In the genomic region with DNA sequence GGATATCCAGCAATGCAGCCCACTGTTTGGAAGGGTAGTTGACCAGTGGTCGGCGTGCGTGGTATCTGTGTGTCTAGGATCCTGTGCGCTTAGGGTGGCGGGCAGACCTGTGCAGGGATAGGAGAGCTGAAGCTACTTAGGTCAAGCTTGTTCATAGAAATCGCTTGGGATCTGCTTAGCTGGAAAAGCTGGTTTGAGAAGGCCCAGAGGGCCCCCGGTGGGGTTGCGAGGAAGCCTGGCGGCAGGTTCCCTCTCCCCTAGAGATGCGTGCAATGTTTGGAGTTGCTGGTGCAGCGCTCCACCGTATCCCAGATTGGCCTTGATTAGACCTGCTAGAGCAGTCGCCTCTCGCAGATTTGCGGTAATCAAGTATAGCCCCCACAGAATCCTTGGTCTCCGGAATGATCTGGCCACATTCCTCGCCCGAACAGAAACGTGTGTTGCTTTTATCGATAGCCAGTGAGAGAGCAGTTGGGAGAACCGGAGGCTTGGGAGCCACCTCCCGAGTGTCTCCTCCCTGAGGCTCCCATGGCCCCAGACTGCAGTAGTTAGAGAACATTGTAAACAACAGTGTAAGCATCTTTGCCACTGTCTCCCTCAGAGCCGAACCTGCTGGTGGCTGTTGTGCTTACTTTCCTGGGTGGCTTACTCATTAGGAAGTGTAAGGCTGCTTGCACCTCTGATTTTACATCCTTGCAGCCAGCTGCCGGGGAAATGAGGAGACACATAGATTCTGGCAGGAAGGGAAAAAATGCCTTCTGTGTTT, we compare ENCODE assay signal across 8 mouse cellular contexts. TPM values are rescaled to one million over a fixed set of nuclear protein-coding genes. Genes with fewer than 3 reads are reported as not detected.
DNase-seq lines count a peak whose midpoint lies in the region; ATAC-seq and TF ChIP-seq lines count a peak whose summit lies in the region.

No protein-coding gene starts in this region.

- no peak for ATAC-seq in forebrain, embryonic 13.5 days
- peak; percentile 7; the same call in 1 of the 2 replicates for ATAC-seq in hindbrain, embryonic 14.5 days (ENCODE audit: low FRiP score)
- ATAC-seq in midbrain, embryonic 12.5 days (ENCODE audit: low FRiP score, low read depth), result no peak
- no peak for ATAC-seq in stomach, postnatal 0 days (ENCODE audit: low FRiP score, low TSS enrichment)

- no peak for TF ChIP-seq CTCF in E14TG2a.4 (conservative IDR thresholded peaks at IDR 0.05; ENCODE audit: low read length)
- no peak for TF ChIP-seq CTCF in stomach, postnatal 0 days (IDR thresholded peaks at IDR 0.05; ENCODE audit: low read depth)

- no peaks in the 10 kb centered on the region for H3K36me3 ChIP-seq in E14TG2a.4 (ENCODE audit: insufficient read depth, low read length)
- H3K36me3 ChIP-seq in forebrain, embryonic 13.5 days (ENCODE audit: poor library complexity, severe bottlenecking), result no peaks in the 10 kb centered on the region
- no peaks in the 10 kb centered on the region for H3K36me3 ChIP-seq in hindbrain, embryonic 14.5 days (replicated peaks; ENCODE audit: control insufficient read depth, insufficient read depth)
- no peaks in the 10 kb centered on the region for H3K36me3 ChIP-seq in midbrain, embryonic 12.5 days
- no peaks in the 10 kb centered on the region for H3K36me3 ChIP-seq in stomach, postnatal 0 days (ENCODE audit: control insufficient read depth, insufficient read depth, low read length)

- peak; percentile 66 for DNase-seq in brain, adult 2 months (ENCODE audit: low read depth, low spot score)
- DNase-seq in hindbrain, embryonic 14.5 days (ENCODE audit: low spot score), result peak; percentile 56
- peak; percentile 22 for DNase-seq in left cerebral cortex, postnatal 4 days
- DNase-seq in stomach, postnatal 0 days (ENCODE audit: low spot score), result peak; percentile 16
- no peak for DNase-seq in yolk sac, embryonic 10.5 days (ENCODE audit: low spot score)

- peak overlapping the region; percentile 75 for H3K4me2 ChIP-seq in forebrain, embryonic 13.5 days
- peak overlapping the region; percentile 80 for H3K4me2 ChIP-seq in hindbrain, embryonic 14.5 days (replicated peaks)
- peak overlapping the region; percentile 87 for H3K4me2 ChIP-seq in midbrain, embryonic 12.5 days (replicated peaks)
- H3K4me2 ChIP-seq in stomach, postnatal 0 days (replicated peaks; ENCODE audit: low read depth), result peak overlapping the region; percentile 85

- H3K27me3 ChIP-seq in E14TG2a.4 (ENCODE audit: insufficient read depth, low read length), result peaks cover 51% of the 10 kb centered on the region
- peaks cover 35% of the 10 kb centered on the region for H3K27me3 ChIP-seq in forebrain, embryonic 13.5 days
- H3K27me3 ChIP-seq in hindbrain, embryonic 14.5 days (ENCODE audit: control insufficient read depth, insufficient read depth, low read length), result no peaks in the 10 kb centered on the region
- no peaks in the 10 kb centered on the region for H3K27me3 ChIP-seq in midbrain, embryonic 12.5 days
- no peaks in the 10 kb centered on the region for H3K27me3 ChIP-seq in stomach, postnatal 0 days (ENCODE audit: control insufficient read depth, insufficient read depth, low read length)

- peak overlapping the region; percentile 87 for H3K9ac ChIP-seq in forebrain, embryonic 13.5 days
- peak overlapping the region; percentile 95 for H3K9ac ChIP-seq in hindbrain, embryonic 14.5 days
- peak overlapping the region; percentile 95 for H3K9ac ChIP-seq in midbrain, embryonic 12.5 days (replicated peaks)
- peak overlapping the region; percentile 61 for H3K9ac ChIP-seq in stomach, postnatal 0 days (ENCODE audit: low read length)

- peaks cover 21% of the 10 kb centered on the region for H3K4me1 ChIP-seq in E14TG2a.4 (replicated peaks; ENCODE audit: low read depth, low read length)
- peaks cover 25% of the 10 kb centered on the region for H3K4me1 ChIP-seq in forebrain, embryonic 13.5 days
- H3K4me1 ChIP-seq in hindbrain, embryonic 14.5 days (replicated peaks; ENCODE audit: control insufficient read depth, insufficient read depth, low read length), result peaks cover 35% of the 10 kb centered on the region
- peaks cover 27% of the 10 kb centered on the region for H3K4me1 ChIP-seq in midbrain, embryonic 12.5 days
- no peaks in the 10 kb centered on the region; the same call in 1 of the 2 replicates for H3K4me1 ChIP-seq in stomach, postnatal 0 days (replicated peaks; ENCODE audit: control insufficient read depth, insufficient read depth)

- no peak for TF ChIP-seq EP300 in stomach, postnatal 0 days (optimal IDR thresholded peaks at IDR 0.05)

- intact Hi-C loops in left cerebral cortex, postnatal 4 days (cut with DNase I), result loop anchor here (5.0 to 10.0 kb wide), 4 partner anchors 142 to 1320 kb away; no protein-coding TSS in a partner anchor

- H3K27ac ChIP-seq in forebrain, embryonic 13.5 days, result peak overlapping the region; percentile 97
- H3K27ac ChIP-seq in hindbrain, embryonic 14.5 days, result peak overlapping the region; percentile 98
- peak overlapping the region; percentile 97 for H3K27ac ChIP-seq in midbrain, embryonic 12.5 days (replicated peaks)
- H3K27ac ChIP-seq in stomach, postnatal 0 days (replicated peaks), result no peak overlapping the region

- H3K4me3 ChIP-seq in E14TG2a.4 (replicated peaks; ENCODE audit: low read length), result peak overlapping the region; percentile 57
- peak overlapping the region; percentile 67 for H3K4me3 ChIP-seq in forebrain, embryonic 13.5 days
- peak overlapping the region; percentile 72 for H3K4me3 ChIP-seq in hindbrain, embryonic 14.5 days (replicated peaks; ENCODE audit: low read length)
- H3K4me3 ChIP-seq in midbrain, embryonic 12.5 days, result peak overlapping the region; percentile 62
- peak overlapping the region; percentile 65 for H3K4me3 ChIP-seq in stomach, postnatal 0 days (ENCODE audit: low read depth, low read length)

- peaks cover 1% of the 10 kb centered on the region for H3K9me3 ChIP-seq in E14TG2a.4 (ENCODE audit: low read length)
- H3K9me3 ChIP-seq in forebrain, embryonic 13.5 days (replicated peaks), result no peaks in the 10 kb centered on the region
- H3K9me3 ChIP-seq in hindbrain, embryonic 14.5 days (ENCODE audit: control insufficient read depth, low read length), result no peaks in the 10 kb centered on the region
- H3K9me3 ChIP-seq in midbrain, embryonic 12.5 days, result no peaks in the 10 kb centered on the region
- no peaks in the 10 kb centered on the region for H3K9me3 ChIP-seq in stomach, postnatal 0 days (ENCODE audit: control insufficient read depth, low read length)

- WGBS in forebrain, embryonic 13.5 days, result under 1% methylated on average over 24 of the region's 24 CpGs
- WGBS in hindbrain, embryonic 14.5 days, result under 1% methylated on average over 24 of the region's 24 CpGs
- WGBS in midbrain, embryonic 12.5 days, result under 1% methylated on average over 24 of the region's 24 CpGs
- 2% methylated on average over 24 of the region's 24 CpGs for WGBS in stomach, postnatal 0 days

RNA-seq across cellular contexts. Expression of a gene that starts 2.6 kb away (rescaled TPM):
- polyA plus RNA-seq in forebrain, embryonic 13.5 days (2015; fragmentation: Nextera tagmentation; extraction: Ambion mirVana), result 31.7 and 41.4 TPM in 2 replicates
- 77.7 and 78.7 TPM in 2 replicates for polyA plus RNA-seq in hindbrain, embryonic 14.5 days (2014; fragmentation: Nextera tagmentation; extraction: Ambion mirVana)
- 100 to 1,000 TPM; 247 to 254 TPM for total RNA-seq in left cerebral cortex, postnatal 4 days (2021)
- 40.7 and 45.9 TPM in 2 replicates for polyA plus RNA-seq in midbrain, embryonic 12.5 days (2016; fragmentation: Nextera tagmentation; extraction: Ambion mirVana)
- 4.6 and 5.5 TPM in 2 replicates for polyA plus RNA-seq in stomach, postnatal 0 days (2015; fragmentation: Nextera tagmentation; extraction: Ambion mirVana)
